ENCODE assay signal across 8 mouse cellular contexts in the genomic region with DNA sequence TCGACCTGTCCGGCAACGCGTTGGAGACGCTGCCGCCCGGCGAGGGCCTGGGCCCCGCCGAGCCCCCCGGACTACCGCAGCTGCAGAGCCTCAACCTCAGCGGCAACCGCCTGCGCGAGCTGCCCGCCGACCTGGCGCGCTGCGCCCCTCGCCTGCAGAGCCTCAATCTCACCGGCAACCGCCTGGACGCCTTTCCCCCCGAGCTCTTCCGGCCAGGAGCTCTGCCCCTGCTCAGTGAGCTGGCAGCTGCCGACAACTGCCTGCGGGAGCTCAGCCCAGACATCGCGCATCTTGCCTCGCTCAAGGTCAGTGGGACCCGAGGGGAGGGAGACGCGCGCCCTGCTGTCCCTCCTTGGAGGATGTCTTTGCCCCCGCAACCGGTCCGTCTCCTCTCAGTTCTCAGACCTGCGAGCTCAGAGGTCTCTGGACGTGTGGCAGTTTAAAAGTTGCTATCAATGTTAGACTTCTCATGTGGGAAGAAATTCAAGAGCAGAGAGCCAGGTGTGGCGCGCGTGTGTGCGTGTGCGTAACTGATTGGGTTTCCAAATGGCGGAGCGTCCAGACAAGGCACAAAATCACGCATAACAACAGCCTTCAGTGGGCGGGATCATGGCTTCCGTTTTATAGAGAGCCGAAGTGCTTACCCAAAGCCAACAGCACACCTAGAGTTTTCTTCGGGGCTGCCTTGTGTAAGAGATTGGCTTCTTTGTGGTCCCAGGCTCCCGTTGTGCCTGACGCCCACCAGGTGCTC. TPM values are rescaled to one million over a fixed set of nuclear protein-coding genes. Genes with fewer than 3 reads are reported as not detected.
A peak's percentile ranks its signal among the peaks of the same experiment; 100 is the strongest.
DNase-seq lines count a peak whose midpoint lies in the region; ATAC-seq and TF ChIP-seq lines count a peak whose summit lies in the region.

No protein-coding gene starts in this region.

- ATAC-seq in stomach, postnatal 0 days (ENCODE audit: low FRiP score, low TSS enrichment), result no peak

- TF ChIP-seq CTCF in stomach, postnatal 0 days (IDR thresholded peaks at IDR 0.05; ENCODE audit: low read depth), result no peak

- peak overlapping the region; percentile 96 for H3K9ac ChIP-seq in stomach, postnatal 0 days (ENCODE audit: low read length)

- H3K36me3 ChIP-seq in hindbrain, embryonic 10.5 days, result peaks cover 46% of the 10 kb centered on the region
- H3K36me3 ChIP-seq in macrophage (ENCODE audit: inconsistent target), result peaks cover 18% of the 10 kb centered on the region
- peaks cover 10% of the 10 kb centered on the region for H3K36me3 ChIP-seq in stomach, postnatal 0 days (ENCODE audit: control insufficient read depth, insufficient read depth, low read length)

- H3K27me3 ChIP-seq in hindbrain, embryonic 10.5 days (ENCODE audit: insufficient read depth, poor library complexity, severe bottlenecking), result no peaks in the 10 kb centered on the region
- no peaks in the 10 kb centered on the region for H3K27me3 ChIP-seq in stomach, postnatal 0 days (ENCODE audit: control insufficient read depth, insufficient read depth, low read length)

- WGBS in hindbrain, embryonic 10.5 days, result 3% methylated on average over 55 of the region's 55 CpGs
- WGBS in macrophage (ENCODE audit: missing documents), result 3% methylated on average over 52 of the region's 55 CpGs
- under 1% methylated on average over 44 of the region's 55 CpGs for WGBS in stomach, postnatal 0 days

- H3K27ac ChIP-seq in brown adipose tissue, adult 24 weeks (replicated peaks; ENCODE audit: low read depth, low read length), result no peak overlapping the region
- H3K27ac ChIP-seq in hindbrain, embryonic 10.5 days, result peak overlapping the region; percentile 90
- peak overlapping the region; percentile 13; the same call in 1 of the 2 replicates for H3K27ac ChIP-seq in macrophage
- H3K27ac ChIP-seq in stomach, postnatal 0 days (replicated peaks), result peak overlapping the region; percentile 76

- no peak for TF ChIP-seq EP300 in stomach, postnatal 0 days (optimal IDR thresholded peaks at IDR 0.05)

- H3K4me3 ChIP-seq in brown adipose tissue, adult 24 weeks (ENCODE audit: insufficient read depth, low read depth, low read length), result peak overlapping the region; percentile 73
- peak overlapping the region; percentile 100 for H3K4me3 ChIP-seq in hindbrain, embryonic 10.5 days
- H3K4me3 ChIP-seq in macrophage (ENCODE audit: inconsistent target), result peak overlapping the region; percentile 80
- H3K4me3 ChIP-seq in stomach, postnatal 0 days (ENCODE audit: low read depth, low read length), result peak overlapping the region; percentile 99

- no peaks in the 10 kb centered on the region for H3K9me3 ChIP-seq in hindbrain, embryonic 10.5 days
- H3K9me3 ChIP-seq in stomach, postnatal 0 days (ENCODE audit: control insufficient read depth, low read length), result no peaks in the 10 kb centered on the region

- DNase-seq in embryo, embryonic 10.5 days (ENCODE audit: low spot score), result peak; percentile 9
- no peak for DNase-seq in embryo, embryonic 9.5 days (ENCODE audit: extremely low spot score)
- peak; percentile 50 for DNase-seq in A20 (ENCODE audit: low read depth, low spot score)
- DNase-seq in hindbrain, embryonic 10.5 days (ENCODE audit: low spot score), result peak; percentile 19
- peak; percentile 42 for DNase-seq in stomach, postnatal 0 days (ENCODE audit: low spot score)
- DNase-seq in c-Kit-positive CD71-positive TER-119-positive erythroid progenitor cells, embryonic 14.5 days (ENCODE audit: low spot score), result no peak

- H3K4me2 ChIP-seq in stomach, postnatal 0 days (replicated peaks; ENCODE audit: low read depth), result peak overlapping the region; percentile 96

- peaks cover 52% of the 10 kb centered on the region for H3K79me2 ChIP-seq in macrophage (ENCODE audit: inconsistent target)

- peaks cover 11% of the 10 kb centered on the region for H3K4me1 ChIP-seq in brown adipose tissue, adult 24 weeks (ENCODE audit: control insufficient read depth, insufficient read depth, insufficient read length, low read length)
- H3K4me1 ChIP-seq in hindbrain, embryonic 10.5 days (replicated peaks), result peaks cover 35% of the 10 kb centered on the region
- peaks cover 5% of the 10 kb centered on the region; the same call in 1 of the 2 replicates for H3K4me1 ChIP-seq in stomach, postnatal 0 days (replicated peaks; ENCODE audit: control insufficient read depth, insufficient read depth)

RNA-seq across cellular contexts. Expression of gene Lrrc47, which starts 0.8 kb away (rescaled TPM):
- polyA plus RNA-seq in brown adipose tissue, adult 24 weeks (2012; ENCODE audit: insufficient read depth, insufficient read length, missing spikeins), result 20.1 and 24.0 TPM in 2 replicates
- 20.2 and 25.3 TPM in 2 replicates for polyA plus RNA-seq in hindbrain, embryonic 10.5 days (2016; fragmentation: Nextera tagmentation; extraction: Ambion mirVana)
- 10 to 100 TPM in 24 of 26 experiments, 1 to 10 TPM in 2; 6.5 to 60.8 (median 25.7) TPM for total RNA-seq in macrophage (2018; cell fraction: chromatin; rRNA removed)
- 10 to 100 TPM; 21.6 to 32.6 (median 28.4) TPM for total RNA-seq in macrophage (2018; cell fraction: cytosol; rRNA removed)
- 10 to 100 TPM; 13.4 to 38.9 (median 28.3) TPM for total RNA-seq in macrophage (2018; cell fraction: nucleus; rRNA removed)
- polyA plus RNA-seq in macrophage (2018), result 25.5 to 54.1 TPM (median 32.8 TPM) in 3 replicates
- 10.6 and 12.5 TPM in 2 replicates for polyA plus RNA-seq in stomach, postnatal 0 days (2015; fragmentation: Nextera tagmentation; extraction: Ambion mirVana)

RNA-seq across cellular contexts. Expression of gene Smim1, which starts 13.7 kb away (rescaled TPM):
- 12.6 and 14.5 TPM in 2 replicates for polyA plus RNA-seq in brown adipose tissue, adult 24 weeks (2012; ENCODE audit: insufficient read depth, insufficient read length, missing spikeins)
- 25.9 and 32.9 TPM in 2 replicates for polyA plus RNA-seq in hindbrain, embryonic 10.5 days (2016; fragmentation: Nextera tagmentation; extraction: Ambion mirVana)
- total RNA-seq in macrophage (2018; cell fraction: chromatin; rRNA removed), result 10 to 100 TPM in 1 of 26 experiments, 1 to 10 TPM in 8, under 1 TPM in 4, not detected in 13; 0.11 to 10.1 (median 2.0) TPM
- total RNA-seq in macrophage (2018; cell fraction: cytosol; rRNA removed), result 1 to 10 TPM in 14 of 26 experiments, under 1 TPM in 12; 0.31 to 2.2 (median 1.2) TPM
- total RNA-seq in macrophage (2018; cell fraction: nucleus; rRNA removed), result 1 to 10 TPM in 8 of 26 experiments, under 1 TPM in 13, not detected in 5; 0.18 to 2.1 (median 0.65) TPM
- polyA plus RNA-seq in macrophage (2018), result 1.2 to 1.8 TPM (median 1.7 TPM) in 3 replicates
- polyA plus RNA-seq in stomach, postnatal 0 days (2015; fragmentation: Nextera tagmentation; extraction: Ambion mirVana), result 29.8 and 31.2 TPM in 2 replicates

RNA-seq across cellular contexts. Expression of gene Ccdc27, which starts 30.2 kb away (rescaled TPM):
- not detected in 2 replicates for polyA plus RNA-seq in brown adipose tissue, adult 24 weeks (2012; ENCODE audit: insufficient read depth, insufficient read length, missing spikeins)
- not detected in 2 replicates for polyA plus RNA-seq in hindbrain, embryonic 10.5 days (2016; fragmentation: Nextera tagmentation; extraction: Ambion mirVana)
- total RNA-seq in macrophage (2018; cell fraction: chromatin; rRNA removed), result not detected
- not detected for total RNA-seq in macrophage (2018; cell fraction: cytosol; rRNA removed)
- not detected for total RNA-seq in macrophage (2018; cell fraction: nucleus; rRNA removed)
- not detected in 3 replicates for polyA plus RNA-seq in macrophage (2018)
- polyA plus RNA-seq in stomach, postnatal 0 days (2015; fragmentation: Nextera tagmentation; extraction: Ambion mirVana), result 0.07 TPM in 1 of 2 replicates, not detected in the other

RNA-seq across cellular contexts. Expression of gene Cep104, which starts 37.3 kb away (rescaled TPM):
- 12.9 and 13.6 TPM in 2 replicates for polyA plus RNA-seq in brown adipose tissue, adult 24 weeks (2012; ENCODE audit: insufficient read depth, insufficient read length, missing spikeins)
- polyA plus RNA-seq in hindbrain, embryonic 10.5 days (2016; fragmentation: Nextera tagmentation; extraction: Ambion mirVana), result 21.1 and 22.5 TPM in 2 replicates
- total RNA-seq in macrophage (2018; cell fraction: chromatin; rRNA removed), result 10 to 100 TPM in 22 of 26 experiments, 1 to 10 TPM in 4; 4.2 to 41.4 (median 24.1) TPM
- total RNA-seq in macrophage (2018; cell fraction: cytosol; rRNA removed), result 10 to 100 TPM in 24 of 26 experiments, 1 to 10 TPM in 2; 7.2 to 13.4 (median 12.1) TPM
- total RNA-seq in macrophage (2018; cell fraction: nucleus; rRNA removed), result 10 to 100 TPM in 17 of 26 experiments, 1 to 10 TPM in 9; 5.4 to 22.1 (median 13.3) TPM
- polyA plus RNA-seq in macrophage (2018), result 8.7 to 10.8 TPM (median 10.1 TPM) in 3 replicates
- 4.6 and 4.9 TPM in 2 replicates for polyA plus RNA-seq in stomach, postnatal 0 days (2015; fragmentation: Nextera tagmentation; extraction: Ambion mirVana)

RNA-seq across cellular contexts. Expression of gene Dffb, which starts 37.4 kb away (rescaled TPM):
- polyA plus RNA-seq in brown adipose tissue, adult 24 weeks (2012; ENCODE audit: insufficient read depth, insufficient read length, missing spikeins), result 0.83 and 1.3 TPM in 2 replicates
- 12.0 and 14.9 TPM in 2 replicates for polyA plus RNA-seq in hindbrain, embryonic 10.5 days (2016; fragmentation: Nextera tagmentation; extraction: Ambion mirVana)
- 10 to 100 TPM in 14 of 26 experiments, 1 to 10 TPM in 12; 1.8 to 21.5 (median 10.2) TPM for total RNA-seq in macrophage (2018; cell fraction: chromatin; rRNA removed)
- total RNA-seq in macrophage (2018; cell fraction: cytosol; rRNA removed), result 1 to 10 TPM in 15 of 26 experiments, under 1 TPM in 11; 0.24 to 2.8 (median 1.4) TPM
- total RNA-seq in macrophage (2018; cell fraction: nucleus; rRNA removed), result 10 to 100 TPM in 3 of 26 experiments, 1 to 10 TPM in 23; 1.1 to 12.4 (median 4.7) TPM
- 1.7 to 3.2 TPM (median 2.0 TPM) in 3 replicates for polyA plus RNA-seq in macrophage (2018)
- polyA plus RNA-seq in stomach, postnatal 0 days (2015; fragmentation: Nextera tagmentation; extraction: Ambion mirVana), result 5.8 and 6.0 TPM in 2 replicates

Comparison
In these comparisons a context has a peak if more than half of its experiments do, and no peak if none do; other contexts are left out.
1. DNase-seq: peak in embryo, embryonic 10.5 days (single experiment), A20 (single experiment), hindbrain, embryonic 10.5 days (single experiment) and stomach, postnatal 0 days (single experiment); none in embryo, embryonic 9.5 days (single experiment) and c-Kit-positive CD71-positive TER-119-positive erythroid progenitor cells, embryonic 14.5 days (single experiment).
2. Peak in every context shown above with its lines, with median percentiles within 50 percentile points of each other: H3K4me3 ChIP-seq.